Mouse (Mus musculus): ENCODE measurements around the gene Noa1. TPM values are rescaled to one million over a fixed set of nuclear protein-coding genes. Genes with fewer than 3 reads are reported as not detected.

Noa1 gene
- total RNA-seq, 2 experiments from 2014 or later: 12.8 to 18.0 TPM

DNA sequence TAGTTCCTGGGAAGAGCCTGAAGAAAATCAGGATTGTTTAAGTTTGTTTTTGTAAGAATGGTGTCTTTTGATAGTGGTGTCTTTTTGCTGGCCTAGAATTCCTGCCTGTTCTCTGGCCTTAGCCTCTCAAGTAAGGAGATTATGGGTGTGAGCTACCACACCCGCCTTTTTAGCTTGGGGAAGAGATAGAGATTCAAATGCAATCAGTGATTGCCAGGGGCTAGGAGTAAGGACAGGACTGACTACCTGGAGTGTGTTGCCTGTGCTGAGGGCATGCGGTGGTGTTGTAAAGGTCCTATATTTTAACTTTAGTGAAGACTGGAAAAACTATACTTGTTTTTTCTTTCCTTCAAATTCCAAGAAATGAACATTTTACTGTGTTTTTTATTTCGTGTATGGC is 55.5 kb downstream of the Noa1 start:
- no peak for DNase-seq

DNA sequence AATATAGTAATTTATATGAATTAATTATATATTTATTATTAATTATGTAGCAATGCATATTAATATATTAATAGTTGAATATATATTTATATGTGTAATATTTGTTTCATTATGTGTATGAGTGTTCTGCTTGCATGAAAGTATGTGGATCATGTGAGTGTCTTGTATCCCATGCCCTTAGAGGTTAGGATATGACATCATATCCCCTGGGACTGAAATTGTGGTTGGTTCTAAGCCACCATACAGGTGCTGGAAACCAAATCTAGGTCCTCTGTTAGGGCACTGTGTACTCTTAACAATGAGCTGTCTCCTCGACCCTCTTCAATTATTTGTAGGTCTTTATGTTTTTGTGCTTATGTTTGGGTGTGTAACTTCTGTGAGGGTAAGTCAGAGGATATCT is 56.7 kb downstream of the Noa1 start:
- DNase-seq: no peak

DNA sequence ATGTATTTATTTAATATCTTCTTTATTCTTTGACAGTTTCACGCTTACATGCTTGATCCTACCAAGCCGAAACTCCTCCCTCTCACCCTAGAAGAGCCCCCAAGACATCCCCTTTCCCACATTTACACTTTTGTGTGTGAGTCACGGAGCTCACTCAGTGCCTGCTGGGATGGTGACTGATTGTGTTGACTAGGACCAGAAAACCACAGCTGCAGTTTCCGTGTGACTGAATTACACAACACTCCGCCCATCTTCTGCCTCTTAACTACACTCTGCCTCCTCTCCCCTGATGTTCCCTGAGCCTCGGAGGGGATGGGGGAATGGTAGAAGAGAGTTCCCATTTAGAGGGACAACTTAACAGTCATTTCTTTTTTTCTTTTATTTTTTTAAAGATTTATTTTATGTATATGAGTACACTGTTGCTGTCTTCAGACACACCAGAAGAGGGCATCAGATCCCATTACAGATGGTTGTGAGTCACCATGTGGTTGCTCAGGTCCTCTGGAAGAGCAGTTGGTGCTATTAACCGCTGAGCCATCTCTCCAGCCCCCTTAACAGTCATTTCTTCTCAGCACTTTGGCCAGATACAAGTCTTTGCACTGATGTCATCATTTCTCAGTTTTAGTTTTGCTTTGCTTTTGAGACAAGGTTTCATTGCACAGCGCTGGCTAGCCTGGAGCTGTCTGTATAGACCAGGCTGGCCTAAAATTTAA is 57.6 kb downstream of the Noa1 start:
- DNase-seq: no peak

DNA sequence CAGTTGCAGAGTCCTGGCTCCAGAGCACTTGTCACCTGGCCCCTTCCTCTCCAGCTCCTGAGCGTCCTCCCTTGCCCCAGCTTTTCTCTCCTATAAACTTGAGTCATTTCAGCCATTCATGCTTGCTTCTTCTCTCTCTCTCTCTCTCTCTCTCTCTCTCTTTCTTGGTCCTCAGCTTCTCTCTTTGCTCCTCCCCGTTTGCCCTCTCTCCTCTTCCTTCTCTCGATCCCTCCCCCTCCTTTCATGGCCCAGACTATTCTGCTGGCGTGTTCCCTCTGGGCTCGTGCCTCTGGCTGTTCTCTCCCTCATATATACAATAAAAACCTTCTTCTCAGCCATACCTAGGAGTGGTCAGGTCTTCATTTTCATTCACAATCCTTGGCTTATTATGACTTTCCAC is 58.2 kb downstream of the Noa1 start:
- DNase-seq: no peak

DNA sequence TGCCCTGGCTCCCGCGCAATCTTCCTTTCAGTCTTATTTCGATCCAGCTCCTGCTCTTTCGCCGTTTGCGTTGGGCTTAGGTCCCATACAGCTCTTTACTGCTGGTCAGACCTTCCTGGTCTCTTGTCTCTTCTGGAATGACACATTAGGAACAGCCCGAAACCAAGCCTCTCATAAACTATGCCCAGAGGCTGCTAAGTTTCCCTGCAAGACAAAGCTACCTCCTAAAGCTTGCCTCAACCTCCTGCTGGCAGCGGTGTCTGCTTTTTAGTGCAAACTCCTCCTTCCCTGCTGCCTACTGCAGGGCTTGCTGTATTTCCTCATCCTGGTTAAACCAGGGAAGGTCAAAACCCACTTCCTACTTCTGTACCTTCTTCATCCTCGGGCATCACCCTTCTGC is 59.8 kb downstream of the Noa1 start:
- DNase-seq: no peak

DNA sequence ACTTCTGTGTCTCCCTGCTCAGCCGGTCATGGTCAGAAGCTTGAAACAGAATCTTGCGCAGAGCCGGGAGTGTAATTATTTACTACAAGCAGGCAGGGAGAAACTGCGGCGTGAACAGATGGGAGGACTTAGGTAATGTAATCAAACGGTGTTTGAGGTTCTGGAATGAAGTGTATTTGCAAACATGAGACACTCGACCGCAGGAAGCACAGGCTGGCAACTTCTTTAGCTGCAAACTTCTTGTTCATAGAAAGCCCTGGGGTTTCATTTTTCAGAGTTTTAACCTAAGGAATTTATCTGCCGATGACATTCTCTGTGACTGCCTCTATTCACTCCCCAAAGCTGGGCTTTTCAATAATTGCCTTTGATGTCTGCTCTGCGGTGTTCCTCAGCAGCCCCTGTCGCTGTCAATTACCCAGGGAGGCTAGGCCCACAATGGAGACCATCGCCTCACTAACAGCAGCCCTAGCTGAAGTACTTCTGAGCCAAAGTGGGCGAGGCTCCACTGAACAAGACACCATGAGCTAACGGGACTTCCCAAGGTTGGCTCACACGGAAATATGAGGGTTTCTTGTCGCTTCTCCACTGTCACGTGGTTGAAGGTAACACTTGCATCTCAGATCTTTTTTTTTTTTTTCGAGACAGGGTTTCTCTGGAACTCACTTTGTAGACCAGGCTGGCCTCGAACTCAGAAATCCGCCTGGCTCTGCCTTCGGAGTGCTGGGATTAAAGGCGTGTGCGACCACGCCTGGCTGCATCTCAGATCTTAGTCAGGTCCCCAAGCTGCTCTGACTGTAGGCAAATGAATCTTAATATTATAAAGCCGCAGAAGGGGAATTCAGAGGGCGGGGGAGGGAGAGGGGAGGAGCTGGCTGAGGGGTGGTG is 63.9 kb downstream of the Noa1 start:
- no peak for DNase-seq

DNA sequence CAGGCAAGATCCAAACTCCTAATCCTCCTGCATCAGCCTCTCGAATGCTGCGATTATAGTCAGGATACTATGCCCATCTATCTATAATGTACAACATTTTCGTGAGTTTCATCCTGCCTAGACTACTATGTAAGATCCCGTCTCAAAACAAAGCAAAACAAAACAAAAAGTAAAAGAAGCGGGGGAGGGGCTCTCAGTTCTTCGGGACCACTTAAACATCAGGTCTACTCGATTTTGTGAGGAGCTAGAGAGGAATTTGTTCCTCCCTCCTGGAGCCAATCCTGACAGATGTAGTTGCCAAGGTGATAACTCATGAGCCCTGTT is 64.5 kb downstream of the Noa1 start:
- DNase-seq: no peak

DNA sequence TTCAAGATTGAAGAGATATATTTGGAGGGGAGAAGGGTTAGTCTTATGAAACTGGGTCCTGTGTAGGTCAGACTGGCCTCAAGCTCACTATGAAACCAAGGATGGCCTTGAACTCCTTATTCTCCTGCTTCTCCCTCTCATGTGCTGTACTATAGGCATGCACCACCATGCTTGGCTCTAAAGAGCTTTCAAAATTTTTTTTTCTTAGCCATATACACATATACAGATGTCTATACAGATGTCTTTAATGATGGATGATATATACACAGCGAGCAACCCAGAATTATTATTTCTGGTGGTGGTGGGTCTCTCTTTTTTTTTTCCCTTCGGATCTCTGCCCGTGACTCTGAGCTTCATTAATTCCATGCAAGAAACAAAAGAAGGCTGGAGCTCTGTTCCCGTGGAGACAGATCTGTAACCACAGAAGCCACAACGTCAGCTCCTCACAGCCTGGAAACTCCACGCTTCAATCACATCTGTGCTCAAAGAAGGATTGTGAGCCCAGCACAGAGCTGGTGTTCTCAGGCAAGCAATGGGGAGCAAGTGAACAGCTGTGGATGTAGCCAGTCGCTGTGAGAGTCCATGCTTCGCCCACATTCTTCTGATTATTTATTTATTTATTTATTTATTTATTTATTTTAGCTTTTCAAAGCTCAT is 65.4 kb downstream of the Noa1 start:
- no peak for DNase-seq

Small RNAs within 50 kb of the gene (microRNA-seq; reads per million reads assigned to microRNA genes)
- 0 reads per million in 2 experiments for gene Mir5098 (ENCODE audit: borderline replicate concordance in 2 of 2)

Other genes starting within 250 kb of the Noa1 start
- 1 to 10 TPM; 3.4 to 5.7 TPM for gene Hopx, start 195.0 kb downstream of the Noa1 start, total RNA-seq (2021)
- not detected for gene Spink2, start 98.6 kb downstream of the Noa1 start, total RNA-seq (2021)
- 1 to 10 TPM; 7.9 to 8.0 TPM for gene Rest, start 44.6 kb downstream of the Noa1 start, total RNA-seq (2021)
- gene Polr2b, start 63 bp upstream of the Noa1 start, total RNA-seq (2021): 10 to 100 TPM; 21.5 TPM
- gene Igfbp7, start 98.0 kb upstream of the Noa1 start, total RNA-seq (2021): 100 to 1,000 TPM; 105 to 156 TPM